Mouse (Mus musculus): Measurements from ENCODE around the gene Fam187a. TPM values are rescaled to one million over a fixed set of nuclear protein-coding genes. Genes with fewer than 3 reads are reported as not detected.

Fam187a gene
- under 1 TPM in 1 of 2 experiments, not detected in 1; 0.42 TPM for total RNA-seq (2021)
- long read RNA-seq, experiment 1: 0 reads
- long read RNA-seq, experiment 2: 0 reads

GRCm38 (mm10) chr11:102884616-102885219, at the start of gene Fam187a:
Fam187a (plus strand) TSS chr11:102885169.
- no peak for DNase-seq (ENCODE audit: low spot score in 2 of 2)

GRCm38 (mm10) chr11:102835549-102835948, 49.4 kb upstream of the Fam187a start, which contains the start of gene Higd1b:
Higd1b (plus strand) TSS chr11:102835849.
- no peak for DNase-seq (ENCODE audit: low spot score in 2 of 2)

GRCm38 (mm10) chr11:102836146-102836545, 48.8 kb upstream of the Fam187a start:
- DNase-seq (ENCODE audit: low spot score in 2 of 2): no peak

- DNase-seq (ENCODE audit: low spot score in 2 of 2): no peak
Observed at GRCm38 (mm10) chr11:102837385-102837784, 47.6 kb upstream of the Fam187a start.

GRCm38 (mm10) chr11:102838126-102838525, 46.8 kb upstream of the Fam187a start:
- no peak for DNase-seq (ENCODE audit: low spot score in 2 of 2)

- DNase-seq (ENCODE audit: low spot score in 2 of 2): no peak
Observed at GRCm38 (mm10) chr11:102838616-102839150, 46.3 kb upstream of the Fam187a start.

GRCm38 (mm10) chr11:102845926-102846325, 39.0 kb upstream of the Fam187a start:
- no peak for DNase-seq (ENCODE audit: low spot score in 2 of 2)

GRCm38 (mm10) chr11:102851883-102852282, 33.1 kb upstream of the Fam187a start:
- DNase-seq (ENCODE audit: low spot score in 2 of 2): peak; percentile 25 to 46

GRCm38 (mm10) chr11:102853760-102854159, 31.2 kb upstream of the Fam187a start:
- DNase-seq (ENCODE audit: low spot score in 2 of 2): no peak

GRCm38 (mm10) chr11:102855941-102856340, 29.0 kb upstream of the Fam187a start:
- DNase-seq (ENCODE audit: low spot score in 2 of 2): no peak

- DNase-seq (ENCODE audit: low spot score in 2 of 2): no peak
Observed at GRCm38 (mm10) chr11:102858951-102859350, 26.0 kb upstream of the Fam187a start.

GRCm38 (mm10) chr11:102859933-102860332, 25.0 kb upstream of the Fam187a start:
- peak; percentile 36 to 48 for DNase-seq (ENCODE audit: low spot score in 2 of 2)

GRCm38 (mm10) chr11:102864272-102864671, 20.7 kb upstream of the Fam187a start:
- peak; percentile 59 to 72 for DNase-seq (ENCODE audit: low spot score in 2 of 2)

- peak; percentile 32 to 63 for DNase-seq (ENCODE audit: low spot score in 2 of 2)
Observed at GRCm38 (mm10) chr11:102874801-102875334, 10.1 kb upstream of the Fam187a start.

GRCm38 (mm10) chr11:102879558-102879957, 5.4 kb upstream of the Fam187a start:
- no peak for DNase-seq (ENCODE audit: low spot score in 2 of 2)

- peak; percentile 94 for DNase-seq (ENCODE audit: low spot score in 2 of 2)
Observed at GRCm38 (mm10) chr11:102880585-102881313, 4.2 kb upstream of the Fam187a start, which contains the start of the genes Eftud2 and Ccdc103. Eftud2 (minus strand) TSS chr11:102880985. Ccdc103 (plus strand) TSS chr11:102881204.

GRCm38 (mm10) chr11:102881314-102882198, 3.4 kb upstream of the Fam187a start:
- no peak for DNase-seq (ENCODE audit: low spot score in 2 of 2)

GRCm38 (mm10) chr11:102887433-102887832, 2.5 kb downstream of the Fam187a start:
- no peak for DNase-seq (ENCODE audit: low spot score in 2 of 2)

GRCm38 (mm10) chr11:102888135-102888534, 3.2 kb downstream of the Fam187a start:
- peak in 1 of 2 experiments; percentile 44 for DNase-seq (ENCODE audit: low spot score in 2 of 2)

GRCm38 (mm10) chr11:102890096-102890495, 5.1 kb downstream of the Fam187a start:
- no peak for DNase-seq (ENCODE audit: low spot score in 2 of 2)

Measured in left cerebral cortex, adult 18-20 months (tissue).